ENCODE assay signal across 17 mouse cellular contexts in the genomic region with DNA sequence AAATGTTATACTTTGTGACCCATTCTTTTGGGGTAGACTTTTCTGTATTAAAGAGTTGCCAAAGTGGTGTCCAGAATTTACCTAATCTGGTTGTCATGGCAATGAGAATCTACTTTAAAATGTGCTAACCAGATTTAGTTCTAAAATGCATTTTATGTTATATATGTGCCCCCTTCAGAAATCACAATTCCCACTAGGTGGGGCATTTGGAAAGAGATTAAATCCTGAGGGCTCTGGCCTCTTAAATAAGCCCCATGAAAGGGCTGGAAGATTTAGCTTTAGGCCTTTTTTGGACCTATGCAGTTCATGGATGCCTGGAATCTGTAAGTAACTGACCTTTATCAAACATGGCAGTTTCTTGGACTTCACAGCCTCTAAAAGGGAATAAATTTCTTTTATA. TPM values are rescaled to one million over a fixed set of nuclear protein-coding genes. Genes with fewer than 3 reads are reported as not detected.
DNase-seq lines count a peak whose midpoint lies in the region; ATAC-seq and TF ChIP-seq lines count a peak whose summit lies in the region.
"Had no signal": no experiment of that assay in that cellular context is flagged by ENCODE, and none has a peak within 500 bp of the region (broad histone marks: within the 10 kb centered on the region; RNA-seq: fewer than 3 reads in every experiment).

No protein-coding gene starts in this region.

- peaks cover 30% of the 10 kb centered on the region for H3K4me1 ChIP-seq in heart, embryonic 12.5 days (replicated peaks)

- no peaks in the 10 kb centered on the region for H3K36me3 ChIP-seq in heart, embryonic 12.5 days
- H3K36me3 ChIP-seq: limb, embryonic 12.5 days; liver, embryonic 15.5 days; neural tube, embryonic 15.5 days had no signal

- intact Hi-C loops in left cerebral cortex, adult 2 months (cut with DNase I): no loop called here

- no peaks in the 10 kb centered on the region for H3K9me3 ChIP-seq in heart, embryonic 12.5 days (replicated peaks)
- H3K9me3 ChIP-seq: limb, embryonic 12.5 days; liver, embryonic 15.5 days; neural tube, embryonic 15.5 days had no signal

- ATAC-seq in heart, embryonic 12.5 days (ENCODE audit: insufficient number of reproducible peaks, low FRiP score): no peak

- H3K27ac ChIP-seq in heart, embryonic 12.5 days (ENCODE audit: poor library complexity, severe bottlenecking): no peak overlapping the region
- H3K27ac ChIP-seq in left cerebral cortex, adult 2 months: peak overlapping the region; percentile 41; the same call in 1 of the 2 replicates
- H3K27ac ChIP-seq: hindbrain, embryonic 14.5 days; limb, embryonic 12.5 days; liver, embryonic 15.5 days; neural tube, embryonic 15.5 days had no signal

- peak; percentile 9 for DNase-seq in embryo, embryonic 11 days
- DNase-seq in embryo, embryonic 9.5 days (ENCODE audit: extremely low spot score): no peak
- no peak for DNase-seq in heart, postnatal 4 days
- DNase-seq in left cerebral cortex, adult 2 months (ENCODE audit: extremely low spot score in 1 of 2, low spot score in 2 of 2): no peak
- DNase-seq in left cerebral cortex, adult 8-10 months (ENCODE audit: low spot score in 2 of 2): no peak
- DNase-seq in brain, adult 2 months (ENCODE audit: low read depth, low spot score): peak; percentile 36
- DNase-seq in urinary bladder, adult 2 months (ENCODE audit: low spot score): no peak
- DNase-seq: adrenal gland, postnatal 36 days; gastrocnemius, postnatal 10 days; kidney, adult 2 months; retina, postnatal 1 day; thymus, adult 2 months had no signal

- peak overlapping the region; percentile 31 for H3K4me3 ChIP-seq in heart, embryonic 12.5 days
- H3K4me3 ChIP-seq in left cerebral cortex, adult 2 months: peak overlapping the region; percentile 82
- H3K4me3 ChIP-seq: limb, embryonic 12.5 days; liver, embryonic 15.5 days; neural tube, embryonic 15.5 days had no signal

- no peak overlapping the region for H3K9ac ChIP-seq in heart, embryonic 12.5 days
- H3K9ac ChIP-seq: hindbrain, embryonic 14.5 days; limb, embryonic 12.5 days; liver, embryonic 15.5 days; neural tube, embryonic 15.5 days had no signal

- peak overlapping the region; percentile 55; the same call in 1 of the 2 replicates for H3K4me2 ChIP-seq in heart, embryonic 12.5 days
- H3K4me2 ChIP-seq: limb, embryonic 12.5 days; neural tube, embryonic 15.5 days had no signal

- no peaks in the 10 kb centered on the region for H3K27me3 ChIP-seq in heart, embryonic 12.5 days (replicated peaks)

- peak; percentile 31 for TF ChIP-seq CTCF in left cerebral cortex, adult 2 months (IDR thresholded peaks at IDR 0.05)

RNA-seq across cellular contexts. Expression of gene Otud1, which starts 3.3 kb away (rescaled TPM):
- polyA plus RNA-seq in heart, embryonic 12.5 days (2016; fragmentation: Nextera tagmentation; extraction: Ambion mirVana): 11.6 and 12.3 TPM in 2 replicates
- 10 to 100 TPM; 37.0 to 38.4 TPM for total RNA-seq in heart, postnatal 4 days (2021)
- total RNA-seq in left cerebral cortex, adult 2 months (2021): 10 to 100 TPM; 27.4 to 27.8 TPM
- 10 to 100 TPM; 16.2 to 21.9 (median 20.7) TPM for total RNA-seq in left cerebral cortex, adult 8-10 months (2022)
- polyA plus RNA-seq in urinary bladder, adult 2 months (2012; rRNA removed): 5.6 and 7.7 TPM in 2 replicates

Comparison
In these comparisons a context has a peak if more than half of its experiments do, and no peak if none do; other contexts are left out.
1. DNase-seq: peak in embryo, embryonic 11 days (single experiment) and brain, adult 2 months (single experiment); none in embryo, embryonic 9.5 days (single experiment), heart, postnatal 4 days (single experiment), left cerebral cortex, adult 2 months (0 of 2), left cerebral cortex, adult 8-10 months (0 of 2) and urinary bladder, adult 2 months (single experiment).